Mouse (Mus musculus): Measurements from ENCODE around the gene Itga9. TPM values are rescaled to one million over a fixed set of nuclear protein-coding genes. Genes with fewer than 3 reads are reported as not detected.

Itga9 gene
- polyA plus RNA-seq, 1 experiment, result not detected

DNA sequence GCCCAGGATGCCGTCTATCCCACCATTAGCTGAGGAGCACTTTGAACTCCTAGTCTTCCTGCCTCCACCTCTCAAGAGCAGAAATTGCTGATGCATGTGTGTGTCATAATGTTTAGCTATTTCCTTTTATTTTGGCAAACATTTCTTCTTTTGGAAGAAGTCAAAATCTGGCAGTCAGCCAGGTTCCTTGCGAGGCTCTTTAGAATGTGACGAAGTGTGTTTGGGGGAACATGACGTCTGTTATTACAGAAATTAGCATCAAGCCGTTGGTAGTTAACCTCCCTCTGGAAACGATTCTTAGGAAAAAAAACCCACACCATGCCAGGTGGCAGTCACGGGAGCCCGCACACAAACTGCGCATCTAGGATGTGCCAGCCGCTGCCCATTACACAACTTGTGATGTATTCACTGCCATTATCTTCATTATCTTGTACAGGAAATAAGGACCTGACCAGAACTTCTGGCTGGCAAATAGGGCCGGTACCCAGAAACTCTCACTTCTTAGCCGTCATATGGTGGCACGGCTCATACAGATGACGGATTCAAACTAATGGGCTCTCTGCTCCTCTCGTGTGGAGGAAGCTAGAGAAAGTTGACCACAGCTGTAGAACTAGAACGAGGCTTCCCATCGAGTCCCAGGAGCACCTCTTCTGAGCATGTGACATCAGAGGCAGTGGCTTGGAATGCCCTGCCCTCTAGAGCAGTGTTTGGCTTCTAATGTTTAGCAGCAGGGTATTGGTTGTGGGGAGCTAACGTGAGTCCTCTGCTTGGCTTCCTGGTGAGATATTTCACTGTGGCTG lies 99.9 kb downstream of the Itga9 start:
- Histone ChIP-seq H3K27me3 (ENCODE audit: control insufficient read depth, insufficient read depth, insufficient read length) (no peaks in the 10 kb centered on the region), H3K79me2 (ENCODE audit: control insufficient read depth, insufficient read depth) (no peaks in the 10 kb centered on the region), H3K36me3 (ENCODE audit: control insufficient read depth, insufficient read depth) (no peaks in the 10 kb centered on the region), H3K4me3 (ENCODE audit: insufficient read depth, poor library complexity, severe bottlenecking) (no peak overlapping the region), H3ac (ENCODE audit: control insufficient read depth, insufficient read length, low read depth) (no peak overlapping the region), H3K79me3 (ENCODE audit: low read depth) (no peaks in the 10 kb centered on the region)
- TF ChIP-seq CTCF (IDR thresholded peaks at IDR 0.05; ENCODE audit: control insufficient read depth, insufficient read depth, insufficient read length) (no peak), CEBPB (IDR thresholded peaks at IDR 0.05; ENCODE audit: low read depth) (no peak), MAX (IDR thresholded peaks at IDR 0.05) (no peak), MYOG (IDR thresholded peaks at IDR 0.05; ENCODE audit: control insufficient read depth, extremely low read depth, insufficient read length) (no peak), USF1 (IDR thresholded peaks at IDR 0.05; ENCODE audit: low read depth) (no peak), MYOD1 (IDR thresholded peaks at IDR 0.05; ENCODE audit: control insufficient read depth, insufficient read length, low read depth) (no peak), FOSL1 (IDR thresholded peaks at IDR 0.05; ENCODE audit: insufficient read depth, low read length, poor library complexity, severe bottlenecking) (no peak)

GRCm38 (mm10) chr9:118710625-118711024 lies 104.1 kb downstream of the Itga9 start:
- Histone ChIP-seq H3K4me3 (ENCODE audit: insufficient read depth, poor library complexity, severe bottlenecking) (no peak overlapping the region), H3K79me2 (ENCODE audit: control insufficient read depth, insufficient read depth) (no peaks in the 10 kb centered on the region), H3K27me3 (ENCODE audit: control insufficient read depth, insufficient read depth, insufficient read length) (no peaks in the 10 kb centered on the region), H3K36me3 (ENCODE audit: control insufficient read depth, insufficient read depth) (no peaks in the 10 kb centered on the region), H3ac (ENCODE audit: control insufficient read depth, insufficient read length, low read depth) (no peak overlapping the region), H3K79me3 (ENCODE audit: low read depth) (no peaks in the 10 kb centered on the region)
- TF ChIP-seq CEBPB (IDR thresholded peaks at IDR 0.05; ENCODE audit: low read depth), result no peak
- TF ChIP-seq MAX (IDR thresholded peaks at IDR 0.05), result no peak
- TF ChIP-seq CTCF (IDR thresholded peaks at IDR 0.05; ENCODE audit: control insufficient read depth, insufficient read depth, insufficient read length), result no peak
- no peak for TF ChIP-seq MYOG (IDR thresholded peaks at IDR 0.05; ENCODE audit: control insufficient read depth, extremely low read depth, insufficient read length)
- no peak for TF ChIP-seq USF1 (IDR thresholded peaks at IDR 0.05; ENCODE audit: low read depth)
- TF ChIP-seq FOSL1 (IDR thresholded peaks at IDR 0.05; ENCODE audit: insufficient read depth, low read length, poor library complexity, severe bottlenecking), result no peak

- H3K79me3 ChIP-seq (ENCODE audit: low read depth), result no peaks in the 10 kb centered on the region
- no peaks in the 10 kb centered on the region for H3K36me3 ChIP-seq (ENCODE audit: control insufficient read depth, insufficient read depth)
- H3ac ChIP-seq (ENCODE audit: control insufficient read depth, insufficient read length, low read depth), result no peak overlapping the region
- no peak for TF ChIP-seq USF1 (IDR thresholded peaks at IDR 0.05; ENCODE audit: low read depth)
- no peak for TF ChIP-seq FOSL1 (IDR thresholded peaks at IDR 0.05; ENCODE audit: insufficient read depth, low read length, poor library complexity, severe bottlenecking)
- TF ChIP-seq MAX (IDR thresholded peaks at IDR 0.05), result no peak
- no peak for TF ChIP-seq CTCF (IDR thresholded peaks at IDR 0.05; ENCODE audit: control insufficient read depth, insufficient read depth, insufficient read length)
- TF ChIP-seq CEBPB (IDR thresholded peaks at IDR 0.05; ENCODE audit: low read depth), result no peak
- no peak for TF ChIP-seq MYOG (IDR thresholded peaks at IDR 0.05; ENCODE audit: control insufficient read depth, extremely low read depth, insufficient read length)
- no peak for TF ChIP-seq MYOD1 (IDR thresholded peaks at IDR 0.05; ENCODE audit: control insufficient read depth, insufficient read length, low read depth)
- H3K27me3 ChIP-seq (ENCODE audit: control insufficient read depth, insufficient read depth, insufficient read length), result no peaks in the 10 kb centered on the region
- H3K79me2 ChIP-seq (ENCODE audit: control insufficient read depth, insufficient read depth), result no peaks in the 10 kb centered on the region
- H3K4me3 ChIP-seq (ENCODE audit: insufficient read depth, poor library complexity, severe bottlenecking), result no peak overlapping the region
Observed at GRCm38 (mm10) chr9:118711749-118712148, 105.3 kb downstream of the Itga9 start.

DNA sequence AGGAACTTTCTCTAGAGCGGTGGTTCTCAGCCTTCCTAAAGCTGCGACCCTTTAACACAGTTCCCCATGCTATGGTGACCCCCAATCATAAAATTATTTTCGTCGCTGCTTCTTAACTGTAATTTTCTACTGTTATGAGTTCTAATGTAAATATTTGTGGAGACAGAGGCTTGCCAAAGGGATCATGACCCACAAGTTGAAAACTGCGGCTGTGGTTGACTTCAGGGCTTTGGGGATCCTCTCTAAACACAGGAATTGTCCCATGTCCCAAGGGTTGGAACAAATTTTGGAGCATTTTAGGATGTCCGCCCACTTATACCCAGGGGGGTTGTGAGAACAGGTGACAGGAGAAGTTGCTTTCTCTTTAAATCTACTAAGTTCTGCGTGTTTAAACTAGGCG lies 107.0 kb downstream of the Itga9 start:
- H3K4me3 ChIP-seq (ENCODE audit: insufficient read depth, poor library complexity, severe bottlenecking), result no peak overlapping the region
- H3K27me3 ChIP-seq (ENCODE audit: control insufficient read depth, insufficient read depth, insufficient read length), result no peaks in the 10 kb centered on the region
- H3K79me3 ChIP-seq (ENCODE audit: low read depth), result no peaks in the 10 kb centered on the region
- no peak overlapping the region for H3ac ChIP-seq (ENCODE audit: control insufficient read depth, insufficient read length, low read depth)
- H3K79me2 ChIP-seq (ENCODE audit: control insufficient read depth, insufficient read depth), result no peaks in the 10 kb centered on the region
- TF ChIP-seq MAX (IDR thresholded peaks at IDR 0.05) (no peak), CEBPB (IDR thresholded peaks at IDR 0.05; ENCODE audit: low read depth) (no peak), MYOD1 (IDR thresholded peaks at IDR 0.05; ENCODE audit: control insufficient read depth, insufficient read length, low read depth) (no peak), CTCF (IDR thresholded peaks at IDR 0.05; ENCODE audit: control insufficient read depth, insufficient read depth, insufficient read length) (no peak), FOSL1 (IDR thresholded peaks at IDR 0.05; ENCODE audit: insufficient read depth, low read length, poor library complexity, severe bottlenecking) (no peak), MYOG (IDR thresholded peaks at IDR 0.05; ENCODE audit: control insufficient read depth, extremely low read depth, insufficient read length) (no peak), USF1 (IDR thresholded peaks at IDR 0.05; ENCODE audit: low read depth) (no peak)
- H3K36me3 ChIP-seq (ENCODE audit: control insufficient read depth, insufficient read depth), result no peaks in the 10 kb centered on the region

- Histone ChIP-seq H3K79me2 (ENCODE audit: control insufficient read depth, insufficient read depth) (no peaks in the 10 kb centered on the region), H3K4me3 (ENCODE audit: insufficient read depth, poor library complexity, severe bottlenecking) (no peak overlapping the region), H3K27me3 (ENCODE audit: control insufficient read depth, insufficient read depth, insufficient read length) (no peaks in the 10 kb centered on the region), H3K36me3 (ENCODE audit: control insufficient read depth, insufficient read depth) (no peaks in the 10 kb centered on the region), H3K79me3 (ENCODE audit: low read depth) (no peaks in the 10 kb centered on the region), H3ac (ENCODE audit: control insufficient read depth, insufficient read length, low read depth) (no peak overlapping the region)
- TF ChIP-seq USF1 (IDR thresholded peaks at IDR 0.05; ENCODE audit: low read depth) (no peak), FOSL1 (IDR thresholded peaks at IDR 0.05; ENCODE audit: insufficient read depth, low read length, poor library complexity, severe bottlenecking) (no peak), MYOD1 (IDR thresholded peaks at IDR 0.05; ENCODE audit: control insufficient read depth, insufficient read length, low read depth) (no peak), CTCF (IDR thresholded peaks at IDR 0.05; ENCODE audit: control insufficient read depth, insufficient read depth, insufficient read length) (no peak), MAX (IDR thresholded peaks at IDR 0.05) (no peak), CEBPB (IDR thresholded peaks at IDR 0.05; ENCODE audit: low read depth) (no peak), MYOG (IDR thresholded peaks at IDR 0.05; ENCODE audit: control insufficient read depth, extremely low read depth, insufficient read length) (no peak)
Observed at GRCm38 (mm10) chr9:118714536-118714935, 108.0 kb downstream of the Itga9 start.
